Mouse (Mus musculus) olfactory bulb, adult 2 months (tissue): ENCODE results near the gene Spi1. TPM values are rescaled to one million over a fixed set of nuclear protein-coding genes. Genes with fewer than 3 reads are reported as not detected.
A peak's percentile ranks its signal among the peaks of the same experiment; 100 is the strongest.

ENCODE experiments used
- H3K27ac ChIP-seq: fragments of 200-500 bp; 2 replicates; pipeline ENCODE4 v1.5.1; 2012; ENCODE audit warnings: low read depth, low read length; ENCODE audit not compliant: insufficient read depth
- H3K4me1 ChIP-seq: fragments of 200-500 bp; 2 replicates; pipeline ENCODE4 v1.6.1; 2012; ENCODE audit warnings: low read length; ENCODE audit not compliant: control insufficient read depth, insufficient read depth
- H3K4me3 ChIP-seq: fragments of 200-500 bp; 2 replicates; pipeline ENCODE4 v1.5.1; 2012; ENCODE audit warnings: mild to moderate bottlenecking, low read depth, low read length, moderate library complexity; ENCODE audit not compliant: insufficient read depth
- CTCF ChIP-seq: fragments of 200-500 bp; IDR thresholded peaks from 2 replicates; pipeline ENCODE4 v1.5.1; 2012; ENCODE audit warnings: low read depth, mild to moderate bottlenecking, low read length, moderate library complexity; ENCODE audit not compliant: insufficient read depth
- POLR2A ChIP-seq: fragments of 200-500 bp; IDR thresholded peaks from 2 replicates; pipeline ENCODE4 v1.6.1; 2012; ENCODE audit warnings: mild to moderate bottlenecking, low read depth, low read length, moderate library complexity; ENCODE audit not compliant: insufficient read depth
- WGBS: fragments of 180-500 bp; shearing (Covaris S2); methylation state at CpG from one replicate; pipeline ENCODE4 v1.1.7; 2018; 5-methylcytosine and 5-hydroxymethylcytosine counted together
- polyA plus RNA-seq: library from polyadenylated mRNA; stranded (reverse); fragments of >200 nt; gene quantifications from 2 replicates; pipeline ENCODE4 v1.2.4, GENCODE M21; 2012; ENCODE audit warnings: low replicate concordance; ENCODE audit not compliant: missing spikeins, insufficient read depth, insufficient read length

Gene Spi1
- polyA plus RNA-seq, 1 experiment = not detected

DNA sequence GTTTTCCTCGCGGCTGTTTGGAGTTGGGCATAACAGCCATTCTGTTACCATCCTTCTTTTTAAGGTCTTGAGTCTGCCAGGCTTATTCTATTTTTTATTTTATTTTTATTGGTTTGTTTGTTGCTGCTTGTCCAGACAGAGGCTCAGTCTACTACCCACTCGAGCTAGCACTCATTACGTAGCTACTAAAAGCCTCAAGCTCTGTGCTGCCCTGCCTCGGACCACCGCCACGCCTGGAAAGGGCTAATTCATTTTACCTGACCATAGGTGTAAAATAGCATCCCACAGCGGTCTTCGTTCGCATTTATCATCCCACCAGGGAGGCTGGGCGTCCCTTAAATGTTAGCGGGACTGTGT is 4.3 kb upstream of the Spi1 start:
- Histone ChIP-seq H3K4me3 (peak overlapping the region; percentile 53), H3K4me1 (peaks cover 13% of the 10 kb centered on the region), H3K27ac (no peak overlapping the region)
- WGBS = 16% methylated on average over 12 of the region's 12 CpGs
- TF ChIP-seq POLR2A (no peak), CTCF (no peak)

DNA sequence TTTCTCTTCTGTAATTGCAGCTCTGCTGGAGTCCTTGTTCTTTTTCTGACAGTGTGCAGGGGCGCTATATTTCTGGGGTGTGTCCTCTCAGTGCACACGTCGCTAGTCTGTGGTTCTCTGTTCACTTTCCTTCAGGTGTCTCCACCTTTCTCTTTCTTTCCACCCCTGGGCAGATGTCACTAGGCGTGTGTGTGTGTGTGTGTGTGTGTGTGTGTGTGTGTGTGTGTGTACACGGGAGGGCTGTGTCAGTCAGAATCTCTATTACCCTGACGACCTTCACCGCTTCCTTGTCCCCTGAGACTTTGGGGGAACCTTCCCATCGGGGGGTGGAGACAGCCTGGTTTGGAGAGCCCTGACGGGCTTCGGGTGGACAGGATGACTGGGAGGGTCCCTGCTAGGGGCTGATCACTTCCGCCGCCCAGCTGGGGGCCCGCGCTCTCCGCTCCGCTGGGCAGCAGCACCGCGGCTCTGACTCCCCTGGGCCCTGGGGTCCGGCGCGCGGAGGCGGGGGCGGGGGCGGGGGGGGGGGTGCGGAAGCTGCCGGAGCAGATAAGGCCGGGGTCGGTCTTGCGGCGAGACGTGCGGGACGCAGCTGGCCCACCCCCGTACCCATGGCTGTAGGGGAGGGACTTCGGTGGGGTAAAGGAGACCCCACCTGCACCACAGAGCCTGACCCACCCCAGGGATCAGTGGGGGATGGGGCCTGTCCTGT is 3.7 kb upstream of the Spi1 start:
- peak overlapping the region; percentile 53 for H3K4me3 ChIP-seq
- H3K4me1 ChIP-seq = peaks cover 13% of the 10 kb centered on the region
- WGBS = 1% methylated on average over 33 of the region's 36 CpGs
- TF ChIP-seq CTCF (no peak), POLR2A (no peak)
- 0 out of 2 replicates have a peak overlapping the region, but pooled peaks have one; percentile 55 for H3K27ac ChIP-seq

DNA sequence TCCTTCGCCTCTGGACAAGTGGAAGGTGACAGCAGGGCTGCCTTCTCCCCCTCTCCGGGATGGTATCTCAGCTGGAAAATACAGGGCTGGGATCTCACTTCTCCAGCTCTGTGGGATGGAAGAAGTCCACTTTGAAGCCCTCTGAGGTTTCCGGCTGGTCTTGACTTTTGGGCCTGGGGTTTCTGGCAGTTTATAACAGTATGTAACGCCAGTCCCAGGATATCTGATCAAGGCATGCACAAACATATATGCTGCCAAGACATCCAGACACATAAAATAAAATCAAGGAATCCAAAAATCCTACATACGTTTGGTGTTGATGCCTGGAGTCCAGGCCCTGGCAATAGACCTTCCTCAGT is 3.2 kb upstream of the Spi1 start:
- Histone ChIP-seq H3K4me3 (peak overlapping the region; percentile 53), H3K27ac (no peak overlapping the region), H3K4me1 (peaks cover 13% of the 10 kb centered on the region)
- 47% methylated on average over 5 of the region's 5 CpGs for WGBS
- TF ChIP-seq POLR2A = no peak
- no peak for TF ChIP-seq CTCF

DNA sequence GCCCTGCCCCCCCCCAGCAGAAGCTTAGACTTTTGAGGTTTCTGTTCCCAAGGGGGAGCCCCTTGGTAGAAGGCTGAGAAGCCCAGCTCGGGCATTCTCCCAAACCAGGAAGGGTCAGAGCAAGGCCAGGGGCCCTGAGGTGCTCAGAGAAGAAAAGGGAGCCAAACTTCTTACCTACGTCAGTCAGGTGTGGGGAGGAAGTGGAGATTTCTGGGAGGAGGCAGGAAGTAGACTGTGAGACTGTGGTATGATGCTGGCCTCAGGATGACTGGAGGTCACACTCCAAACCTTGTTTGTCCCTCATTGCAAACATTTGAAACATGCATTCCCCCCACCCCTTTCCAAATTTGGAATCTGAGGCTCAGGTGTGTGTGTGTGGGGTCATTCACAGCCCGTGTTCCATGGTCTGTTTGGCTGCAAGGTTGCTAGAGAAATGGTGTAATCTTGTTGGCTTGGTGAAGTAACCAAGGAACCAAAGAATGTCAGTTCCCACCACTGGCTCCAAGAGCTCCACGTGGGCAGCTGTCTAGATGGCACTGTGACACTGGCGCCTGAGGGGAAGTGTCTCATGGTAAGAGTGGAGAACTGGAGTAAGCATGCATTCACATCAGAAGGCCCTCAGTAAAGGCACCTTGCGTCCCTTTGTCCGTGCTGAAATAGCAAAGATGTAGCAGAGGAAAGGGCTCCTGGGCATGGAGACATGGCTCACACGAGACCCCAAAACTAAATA is 1.2 kb upstream of the Spi1 start:
- Histone ChIP-seq H3K4me3 (no peak overlapping the region), H3K27ac (no peak overlapping the region), H3K4me1 (peaks cover 13% of the 10 kb centered on the region)
- TF ChIP-seq CTCF (no peak), POLR2A (no peak)
- 83% methylated on average over 8 of the region's 8 CpGs for WGBS

GRCm38 (mm10) chr2:91082844-91083243 is 654 bp downstream of the Spi1 start:
- no peak for TF ChIP-seq POLR2A
- no peak for TF ChIP-seq CTCF
- H3K27ac ChIP-seq = no peak overlapping the region
- 80% methylated on average over 11 of the region's 11 CpGs for WGBS
- H3K4me1 ChIP-seq = peaks cover 10% of the 10 kb centered on the region
- H3K4me3 ChIP-seq = no peak overlapping the region

- no peak overlapping the region for H3K4me3 ChIP-seq
- 61% methylated on average over 1 of the region's 1 CpGs for WGBS
- TF ChIP-seq CTCF = no peak
- no peak for TF ChIP-seq POLR2A
- peaks cover 4% of the 10 kb centered on the region for H3K4me1 ChIP-seq
- no peak overlapping the region; the same call in 1 of the 2 replicates for H3K27ac ChIP-seq
These were observed 1.3 kb downstream of the Spi1 start for GRCm38 (mm10) chr2:91083366-91083940.

DNA sequence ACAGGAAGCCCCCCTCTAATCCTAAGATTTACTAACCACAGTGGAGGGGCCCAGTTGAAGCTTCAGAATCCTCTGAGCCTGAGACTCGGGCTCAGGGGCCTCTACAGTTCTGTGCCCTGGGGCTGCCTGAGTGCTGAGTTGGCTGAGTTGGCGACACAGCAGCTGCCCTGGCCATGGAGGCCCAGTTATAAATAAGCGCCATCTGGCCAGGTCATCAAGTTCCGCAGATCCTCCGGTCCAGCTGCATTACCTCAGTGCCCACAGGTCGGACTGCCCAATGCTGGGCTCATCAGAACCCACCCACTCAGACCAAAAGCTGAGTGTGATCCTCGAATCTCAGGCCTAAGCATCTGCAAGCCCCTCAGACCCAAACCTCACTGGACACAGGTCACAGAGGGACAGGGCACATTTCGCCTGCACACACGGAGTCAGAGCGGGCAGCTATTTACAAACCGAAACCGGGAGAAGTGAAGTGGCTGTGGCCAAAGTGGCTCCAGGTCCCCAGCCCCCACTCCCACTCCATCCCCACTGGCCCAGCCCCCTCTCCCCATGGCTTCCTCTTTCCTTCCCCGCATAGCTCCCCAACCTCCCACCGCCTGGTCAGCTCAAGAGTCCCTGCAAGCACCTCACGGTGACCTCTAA is 2.1 kb downstream of the Spi1 start:
- Histone ChIP-seq H3K4me3 (no peak overlapping the region), H3K27ac (no peak overlapping the region), H3K4me1 (no peaks in the 10 kb centered on the region)
- TF ChIP-seq POLR2A (no peak), CTCF (no peak)
- WGBS = 89% methylated on average over 15 of the region's 15 CpGs

DNA sequence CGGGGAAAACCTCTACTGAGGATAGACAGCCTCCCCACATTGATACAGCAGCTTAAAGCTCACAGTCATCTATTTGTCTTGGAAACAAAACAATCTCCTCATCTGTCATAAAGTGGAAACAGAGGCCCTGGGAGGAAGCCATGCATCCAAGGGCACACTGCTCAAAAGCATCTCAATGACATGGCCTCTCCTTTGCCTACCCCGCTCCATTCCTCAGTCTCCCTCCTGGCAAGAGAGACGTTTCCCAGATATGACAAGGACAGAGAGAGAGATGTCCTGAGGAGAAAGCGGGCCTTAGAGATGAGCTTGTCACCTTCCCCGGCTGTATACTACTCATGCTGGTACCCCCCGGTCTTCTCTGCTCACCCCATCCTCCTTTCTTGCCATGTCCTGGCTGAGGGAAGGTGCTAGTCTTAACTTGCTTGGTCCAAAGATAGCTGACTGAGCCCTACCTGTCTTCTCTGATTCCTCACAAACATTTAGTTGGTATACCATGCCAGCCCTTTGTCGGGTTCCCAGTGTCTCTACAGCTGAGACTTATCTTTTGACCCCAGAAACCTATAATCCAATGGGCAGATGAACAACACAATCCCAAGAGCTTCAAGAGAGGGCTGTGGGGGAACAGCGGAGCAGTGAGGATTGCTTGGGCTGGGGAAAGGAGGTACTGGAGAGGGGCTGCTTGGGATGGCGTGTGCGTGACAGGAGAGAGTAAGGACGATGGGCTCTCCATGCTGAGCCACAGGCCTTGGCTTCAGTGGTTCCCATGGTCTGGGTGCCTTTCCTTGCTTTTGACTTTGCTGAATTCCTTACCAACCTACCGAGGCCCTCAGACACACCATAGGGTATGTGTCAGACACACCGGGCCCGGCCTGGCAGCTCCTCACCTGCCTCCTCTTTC is 3.6 kb downstream of the Spi1 start:
- Histone ChIP-seq H3K4me1 (peaks cover 3% of the 10 kb centered on the region), H3K27ac (no peak overlapping the region), H3K4me3 (no peak overlapping the region)
- TF ChIP-seq POLR2A (no peak), CTCF (no peak)
- WGBS = 89% methylated on average over 14 of the region's 14 CpGs
